Comparison of ENCODE assay signal across 8 mouse cellular contexts in the genomic region with DNA sequence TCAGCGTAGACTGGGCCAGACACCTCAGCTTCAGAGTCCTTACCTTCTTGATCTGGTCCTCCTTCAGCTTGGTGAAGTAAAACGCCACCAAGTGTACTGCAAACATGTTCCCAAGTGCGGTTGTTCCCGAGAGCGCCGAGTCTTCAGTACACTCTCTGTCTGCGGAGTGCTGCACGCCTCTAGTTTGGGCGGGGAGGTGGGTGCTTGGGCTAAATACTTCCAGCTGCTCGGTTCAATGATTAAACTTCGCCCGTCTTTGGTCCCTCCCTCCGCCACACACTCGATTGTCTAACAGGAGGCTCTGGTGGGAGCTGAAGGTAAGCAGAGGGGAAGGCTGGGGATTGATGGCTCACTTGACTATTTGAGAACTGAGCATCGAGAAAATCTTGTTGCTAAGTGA. TPM values are rescaled to one million over a fixed set of nuclear protein-coding genes. Genes with fewer than 3 reads are reported as not detected.
DNase-seq lines count a peak whose midpoint lies in the region; ATAC-seq lines count a peak whose summit lies in the region.
"Had no signal": no experiment of that assay in that cellular context is flagged by ENCODE, and none has a peak within 500 bp of the region (broad histone marks: within the 10 kb centered on the region; RNA-seq: fewer than 3 reads in every experiment).

Hkdc1 (minus strand) TSS at position 237 of the 400 bp plus-strand sequence.

- peak; percentile 13 for DNase-seq in brain, adult 2 months (ENCODE audit: low read depth, low spot score)
- peak; percentile 35 for DNase-seq in embryonic facial prominence, embryonic 14.5 days (ENCODE audit: low spot score)
- DNase-seq in limb, embryonic 10.5 days (ENCODE audit: low spot score): peak; percentile 54
- peak; percentile 44 for DNase-seq in lung, postnatal 10 days
- DNase-seq in cerebellum, postnatal 36 days: no peak
- DNase-seq: cerebellum, postnatal 14 days had no signal

- no peak within 1 kb of the TSS for H3K27ac ChIP-seq in embryonic facial prominence, embryonic 14.5 days (replicated peaks; ENCODE audit: low read depth, low read length)
- peak within 1 kb of the TSS; percentile 22; the same call in 1 of the 2 replicates for H3K27ac ChIP-seq in limb, embryonic 10.5 days
- no peak within 1 kb of the TSS for H3K27ac ChIP-seq in forebrain, embryonic 16.5 days (ENCODE audit: low read length)
- no peak within 1 kb of the TSS for H3K27ac ChIP-seq in hindbrain, embryonic 16.5 days (ENCODE audit: low read depth, low read length)

- no peak for ATAC-seq in embryonic facial prominence, embryonic 14.5 days (ENCODE audit: low read depth)
- ATAC-seq in forebrain, embryonic 16.5 days: no peak
- ATAC-seq in hindbrain, embryonic 16.5 days: no peak

- peaks cover 8% of the 10 kb centered on the region for H3K4me1 ChIP-seq in embryonic facial prominence, embryonic 14.5 days (ENCODE audit: control insufficient read depth, insufficient read depth, low read length)
- H3K4me1 ChIP-seq in limb, embryonic 10.5 days: peaks cover 23% of the 10 kb centered on the region
- no peaks in the 10 kb centered on the region for H3K4me1 ChIP-seq in forebrain, embryonic 16.5 days (replicated peaks; ENCODE audit: control insufficient read depth, insufficient read depth, low read length)
- peaks cover 2% of the 10 kb centered on the region; the same call in 1 of the 2 replicates for H3K4me1 ChIP-seq in hindbrain, embryonic 16.5 days (ENCODE audit: control insufficient read depth, insufficient read depth, low read depth, low read length)

- 27% methylated on average over 15 of the region's 15 CpGs for WGBS in embryonic facial prominence, embryonic 14.5 days
- whole genome bisulfite sequencing in limb, embryonic 10.5 days: 50% methylated on average over 15 of the region's 15 CpGs
- 59% methylated on average over 15 of the region's 15 CpGs for WGBS in forebrain, embryonic 16.5 days
- 36% methylated on average over 15 of the region's 15 CpGs for WGBS in hindbrain, embryonic 16.5 days

- peak within 1 kb of the TSS; percentile 34; the same call in 1 of the 2 replicates for H3K9ac ChIP-seq in embryonic facial prominence, embryonic 14.5 days (ENCODE audit: low read depth, low read length)
- H3K9ac ChIP-seq in forebrain, embryonic 16.5 days (replicated peaks; ENCODE audit: low read depth, low read length): no peak within 1 kb of the TSS
- H3K9ac ChIP-seq in hindbrain, embryonic 16.5 days (ENCODE audit: low read depth, low read length): no peak within 1 kb of the TSS

- no peaks in the 10 kb centered on the region for H3K36me3 ChIP-seq in embryonic facial prominence, embryonic 14.5 days (ENCODE audit: control insufficient read depth, insufficient read depth, low read length)
- H3K36me3 ChIP-seq in limb, embryonic 10.5 days: no peaks in the 10 kb centered on the region
- H3K36me3 ChIP-seq in forebrain, embryonic 16.5 days (ENCODE audit: control insufficient read depth, insufficient read depth): no peaks in the 10 kb centered on the region
- H3K36me3 ChIP-seq in hindbrain, embryonic 16.5 days (ENCODE audit: control insufficient read depth, insufficient read depth, low read length): no peaks in the 10 kb centered on the region

- no peaks in the 10 kb centered on the region for H3K27me3 ChIP-seq in embryonic facial prominence, embryonic 14.5 days (replicated peaks; ENCODE audit: control insufficient read depth, insufficient read depth, low read length)
- H3K27me3 ChIP-seq in limb, embryonic 10.5 days (ENCODE audit: low read depth, poor library complexity, severe bottlenecking): peaks cover 3% of the 10 kb centered on the region; the same call in 1 of the 2 replicates
- no peaks in the 10 kb centered on the region for H3K27me3 ChIP-seq in forebrain, embryonic 16.5 days (replicated peaks; ENCODE audit: control insufficient read depth, insufficient read depth, low read length)
- no peaks in the 10 kb centered on the region for H3K27me3 ChIP-seq in hindbrain, embryonic 16.5 days (replicated peaks; ENCODE audit: control insufficient read depth, insufficient read depth, low read length)

- no peaks in the 10 kb centered on the region for H3K9me3 ChIP-seq in embryonic facial prominence, embryonic 14.5 days (ENCODE audit: control insufficient read depth, low read length)
- H3K9me3 ChIP-seq in limb, embryonic 10.5 days (replicated peaks): no peaks in the 10 kb centered on the region
- no peaks in the 10 kb centered on the region for H3K9me3 ChIP-seq in forebrain, embryonic 16.5 days (ENCODE audit: control insufficient read depth, low read length)
- H3K9me3 ChIP-seq in hindbrain, embryonic 16.5 days (ENCODE audit: control insufficient read depth, low read length): no peaks in the 10 kb centered on the region

- no peak within 1 kb of the TSS for H3K4me3 ChIP-seq in embryonic facial prominence, embryonic 14.5 days (ENCODE audit: low read depth, low read length)
- no peak within 1 kb of the TSS for H3K4me3 ChIP-seq in limb, embryonic 10.5 days
- no peak within 1 kb of the TSS for H3K4me3 ChIP-seq in forebrain, embryonic 16.5 days (replicated peaks; ENCODE audit: low read length)
- no peak within 1 kb of the TSS for H3K4me3 ChIP-seq in hindbrain, embryonic 16.5 days (ENCODE audit: low read length)

- H3K4me2 ChIP-seq in embryonic facial prominence, embryonic 14.5 days (ENCODE audit: low read depth, low read length): peak within 1 kb of the TSS; percentile 33; the same call in 1 of the 2 replicates
- H3K4me2 ChIP-seq in forebrain, embryonic 16.5 days (ENCODE audit: low read length): no peak within 1 kb of the TSS
- no peak within 1 kb of the TSS for H3K4me2 ChIP-seq in hindbrain, embryonic 16.5 days (ENCODE audit: low read length)

RNA-seq across cellular contexts. Expression of gene Hkdc1, which starts in this region (rescaled TPM):
- 0.54 and 0.75 TPM in 2 replicates for polyA plus RNA-seq in embryonic facial prominence, embryonic 14.5 days (2014; fragmentation: Nextera tagmentation; extraction: Ambion mirVana)
- 0.20 and 1.1 TPM in 2 replicates for polyA plus RNA-seq in limb, embryonic 10.5 days (2016; fragmentation: Nextera tagmentation; extraction: Ambion mirVana)
- 0.11 and 0.28 TPM in 2 replicates for polyA plus RNA-seq in forebrain, embryonic 16.5 days (2015; fragmentation: Nextera tagmentation; extraction: Ambion mirVana)
- polyA plus RNA-seq in hindbrain, embryonic 16.5 days (2015; fragmentation: Nextera tagmentation; extraction: Ambion mirVana): 0.61 and 0.68 TPM in 2 replicates

Comparison
In these comparisons a context has a peak if more than half of its experiments do, and no peak if none do; other contexts are left out.
1. Peak in DNase-seq, H3K9ac ChIP-seq and H3K4me2 ChIP-seq in embryonic facial prominence, embryonic 14.5 days; RNA of the gene not detected or under 1 TPM.
2. DNase-seq: peak in brain, adult 2 months (single experiment), limb, embryonic 10.5 days (single experiment) and lung, postnatal 10 days (single experiment); none in cerebellum, postnatal 36 days (0 of 2).